Mouse (Mus musculus) stomach, postnatal 0 days (tissue): ENCODE data around the gene Stam2. TPM values are rescaled to one million over a fixed set of nuclear protein-coding genes. Genes with fewer than 3 reads are reported as not detected.

Experiments used
- ATAC-seq: fragments of 200-750 bp; cut with Nextera tagmentation; 2 replicates; pipeline ENCODE4 v1.8.0; 2017; ENCODE audit not compliant: low FRiP score, low TSS enrichment
- DNase-seq: peaks from one replicate; pipeline ENCODE4 v3.0.0-alpha.2; 2016; ENCODE audit warnings: low spot score
- H3K27ac ChIP-seq: fragments of 300-500 bp; sonication (generic); replicated peaks from 2 replicates; pipeline ENCODE4 v1.5.1; 2014; ENCODE audit warnings: mild to moderate bottlenecking, control low read depth
- H3K27me3 ChIP-seq: fragments of 300-500 bp; sonication (generic); 2 replicates; pipeline ENCODE4 v1.6.1; 2014; ENCODE audit warnings: low read length; ENCODE audit not compliant: control insufficient read depth, insufficient read depth
- H3K36me3 ChIP-seq: fragments of 300-500 bp; sonication (generic); 2 replicates; pipeline ENCODE4 v1.6.1; 2014; ENCODE audit warnings: low read length, mixed read lengths; ENCODE audit not compliant: control insufficient read depth, insufficient read depth
- H3K4me1 ChIP-seq: fragments of 300-500 bp; sonication (generic); replicated peaks from 2 replicates; pipeline ENCODE4 v1.6.1; 2014; ENCODE audit warnings: antibody characterized with exemption; ENCODE audit not compliant: control insufficient read depth, insufficient read depth
- H3K4me2 ChIP-seq: fragments of 300-500 bp; sonication (generic); replicated peaks from 2 replicates; pipeline ENCODE4 v1.6.1; 2014; ENCODE audit warnings: low read depth, mild to moderate bottlenecking, control low read depth, moderate library complexity
- H3K4me3 ChIP-seq: fragments of 300-500 bp; sonication (generic); 2 replicates; pipeline ENCODE4 v1.5.1; 2014; ENCODE audit warnings: low read depth, low read length, control low read depth
- H3K9ac ChIP-seq: fragments of 300-500 bp; sonication (generic); 2 replicates; pipeline ENCODE4 v1.6.1; 2014; ENCODE audit warnings: mild to moderate bottlenecking, low read length, control low read depth, mixed read lengths
- H3K9me3 ChIP-seq: fragments of 300-500 bp; sonication (generic); 2 replicates; pipeline ENCODE4 v1.6.1; 2016; ENCODE audit warnings: low read length; ENCODE audit not compliant: control insufficient read depth
- CTCF ChIP-seq: IDR thresholded peaks from 2 replicates; pipeline ENCODE4 v1.5.1; 2016; ENCODE audit warnings: antibody characterized with exemption, low read depth, mild to moderate bottlenecking, moderate library complexity
- EP300 ChIP-seq: optimal IDR thresholded peaks from 2 replicates; pipeline ENCODE3; 2016; ENCODE audit warnings: antibody characterized with exemption
- WGBS: fragments of 180-500 bp; shearing (Covaris S2); extraction: QIAGEN DNeasy Blood & Tissue Kit; methylation state at CpG from one replicate; pipeline ENCODE4 v1.1.7; 2014; 5-methylcytosine and 5-hydroxymethylcytosine counted together
- polyA plus RNA-seq: library from polyadenylated mRNA; unstranded; fragments of >200 nt; fragmentation: Nextera tagmentation; extraction: Ambion mirVana; gene quantifications from 2 replicates; pipeline ENCODE4 v1.2.1, GENCODE M21; 2015

The Stam2 gene
- polyA plus RNA-seq, 1 experiment from 2014 or later: 33.1 TPM

- 41% methylated on average over 4 of the region's 5 CpGs for WGBS
- Histone ChIP-seq H3K4me2 (no peak overlapping the region), H3K9me3 (no peaks in the 10 kb centered on the region), H3K27ac (no peak overlapping the region), H3K4me1 (no peaks in the 10 kb centered on the region), H3K27me3 (no peaks in the 10 kb centered on the region), H3K36me3 (no peaks in the 10 kb centered on the region), H3K9ac (no peak overlapping the region), H3K4me3 (no peak overlapping the region)
- TF ChIP-seq CTCF (no peak), EP300 (no peak)
- DNase-seq (no peak), ATAC-seq (no peak)
Measured at GRCm38 (mm10) chr2:52772774-52773393, 30.8 kb upstream of the Stam2 start.

GRCm38 (mm10) chr2:52765130-52765529, 23.0 kb upstream of the Stam2 start:
- ATAC-seq (no peak), DNase-seq (no peak)
- Histone ChIP-seq H3K36me3 (no peaks in the 10 kb centered on the region), H3K4me3 (no peak overlapping the region), H3K4me2 (no peak overlapping the region), H3K4me1 (no peaks in the 10 kb centered on the region), H3K27me3 (no peaks in the 10 kb centered on the region), H3K27ac (no peak overlapping the region), H3K9me3 (no peaks in the 10 kb centered on the region), H3K9ac (no peak overlapping the region)
- TF ChIP-seq EP300: no peak
- TF ChIP-seq CTCF: no peak
- 89% methylated on average over 6 of the region's 6 CpGs for WGBS

- no peak overlapping the region for H3K4me2 ChIP-seq
- no peak overlapping the region for H3K9ac ChIP-seq
- 85% methylated on average over 14 of the region's 14 CpGs for WGBS
- TF ChIP-seq CTCF (no peak), EP300 (no peak)
- DNase-seq (no peak), ATAC-seq (no peak)
- no peaks in the 10 kb centered on the region for H3K9me3 ChIP-seq
- H3K27me3 ChIP-seq: no peaks in the 10 kb centered on the region
- H3K36me3 ChIP-seq: no peaks in the 10 kb centered on the region
- no peak overlapping the region for H3K27ac ChIP-seq
- no peak overlapping the region for H3K4me3 ChIP-seq
- no peaks in the 10 kb centered on the region for H3K4me1 ChIP-seq
Measured at GRCm38 (mm10) chr2:52763891-52764290, 21.8 kb upstream of the Stam2 start.

GRCm38 (mm10) chr2:52763040-52763736, 21.1 kb upstream of the Stam2 start:
- Histone ChIP-seq H3K27ac (no peak overlapping the region), H3K4me1 (no peaks in the 10 kb centered on the region), H3K4me2 (peak overlapping the region; percentile 44), H3K27me3 (no peaks in the 10 kb centered on the region), H3K9ac (no peak overlapping the region), H3K36me3 (no peaks in the 10 kb centered on the region), H3K9me3 (no peaks in the 10 kb centered on the region), H3K4me3 (no peak overlapping the region)
- peak; percentile 65; the same call in 1 of the 2 replicates for ATAC-seq
- 10% methylated on average over 12 of the region's 12 CpGs for WGBS
- TF ChIP-seq EP300: no peak
- TF ChIP-seq CTCF: peak; percentile 94
- DNase-seq: peak; percentile 82

- no peak overlapping the region for H3K9ac ChIP-seq
- H3K36me3 ChIP-seq: no peaks in the 10 kb centered on the region
- H3K27me3 ChIP-seq: no peaks in the 10 kb centered on the region
- no peak for ATAC-seq
- WGBS: 68% methylated on average over 7 of the region's 7 CpGs
- H3K4me1 ChIP-seq: no peaks in the 10 kb centered on the region
- H3K9me3 ChIP-seq: no peaks in the 10 kb centered on the region
- no peak for DNase-seq
- H3K4me2 ChIP-seq: no peak overlapping the region
- H3K27ac ChIP-seq: no peak overlapping the region
- TF ChIP-seq CTCF (no peak), EP300 (no peak)
- no peak overlapping the region for H3K4me3 ChIP-seq
Measured at GRCm38 (mm10) chr2:52762529-52762928, 20.4 kb upstream of the Stam2 start.

- H3K4me3 ChIP-seq: no peak overlapping the region
- H3K9ac ChIP-seq: no peak overlapping the region
- H3K36me3 ChIP-seq: no peaks in the 10 kb centered on the region
- WGBS: 28% methylated on average over 10 of the region's 10 CpGs
- ATAC-seq (0 out of 2 replicates have a peak, but pooled peaks have one; percentile 42), DNase-seq (peak; percentile 65)
- H3K4me2 ChIP-seq: no peak overlapping the region
- no peak overlapping the region for H3K27ac ChIP-seq
- no peaks in the 10 kb centered on the region for H3K9me3 ChIP-seq
- no peaks in the 10 kb centered on the region for H3K27me3 ChIP-seq
- no peak for TF ChIP-seq EP300
- TF ChIP-seq CTCF: peak; percentile 78
- H3K4me1 ChIP-seq: no peaks in the 10 kb centered on the region
Measured at GRCm38 (mm10) chr2:52758627-52759026, 16.5 kb upstream of the Stam2 start.
